19 mouse cellular contexts compared by ENCODE assay signal in the genomic region with DNA sequence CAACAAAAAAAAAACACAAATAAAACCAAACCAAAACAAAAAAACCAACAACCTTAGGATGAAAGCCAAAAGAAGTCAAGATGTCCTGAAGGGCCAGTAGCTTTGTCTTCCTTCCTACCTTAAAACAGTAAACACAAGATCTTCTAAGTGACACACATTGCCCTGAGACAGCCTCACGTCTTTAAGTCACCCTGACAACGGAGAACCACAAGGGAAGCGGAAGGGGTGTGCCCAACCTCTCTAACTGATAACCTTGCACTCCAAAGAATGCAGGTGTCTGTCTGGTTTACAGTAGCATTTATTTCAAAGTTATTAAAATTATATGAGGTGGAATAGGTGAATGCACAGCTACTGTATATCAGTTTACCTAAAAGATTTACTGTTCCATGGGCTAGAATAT.
DNase-seq lines count a peak whose midpoint lies in the region; ATAC-seq lines count a peak whose summit lies in the region.
"Had no signal": no experiment of that assay in that cellular context is flagged by ENCODE, and none has a peak within 500 bp of the region (broad histone marks: within the 10 kb centered on the region; RNA-seq: fewer than 3 reads in every experiment).

No protein-coding gene starts in this region.

- ATAC-seq in midbrain, embryonic 16.5 days = no peak
- ATAC-seq: forebrain, embryonic 16.5 days; liver, postnatal 0 days; midbrain, embryonic 13.5 days had no signal

- H3K9ac ChIP-seq in midbrain, embryonic 16.5 days (ENCODE audit: low read depth, low read length) = no peak overlapping the region
- H3K9ac ChIP-seq: embryonic facial prominence, embryonic 12.5 days; liver, postnatal 0 days; midbrain, embryonic 13.5 days had no signal

- WGBS in midbrain, embryonic 16.5 days = 87% methylated on average over 3 of the region's 3 CpGs

- H3K9me3 ChIP-seq in midbrain, embryonic 16.5 days (replicated peaks; ENCODE audit: control insufficient read depth, low read length, poor library complexity, severe bottlenecking) = no peaks in the 10 kb centered on the region
- H3K9me3 ChIP-seq: embryonic facial prominence, embryonic 12.5 days; midbrain, embryonic 13.5 days had no signal

- no peaks in the 10 kb centered on the region for H3K4me1 ChIP-seq in midbrain, embryonic 16.5 days (ENCODE audit: control insufficient read depth, insufficient read depth, low read length)
- H3K4me1 ChIP-seq: embryonic facial prominence, embryonic 12.5 days; midbrain, embryonic 13.5 days had no signal

- no peaks in the 10 kb centered on the region for H3K36me3 ChIP-seq in midbrain, embryonic 16.5 days (ENCODE audit: control insufficient read depth, insufficient read depth, low read length)
- H3K36me3 ChIP-seq: embryonic facial prominence, embryonic 12.5 days; midbrain, embryonic 13.5 days had no signal

- H3K4me2 ChIP-seq in midbrain, embryonic 16.5 days (ENCODE audit: low read length) = no peak overlapping the region
- H3K4me2 ChIP-seq: embryonic facial prominence, embryonic 12.5 days; midbrain, embryonic 13.5 days had no signal

- no peaks in the 10 kb centered on the region for H3K27me3 ChIP-seq in midbrain, embryonic 16.5 days (ENCODE audit: control insufficient read depth, insufficient read depth, low read depth, low read length)
- H3K27me3 ChIP-seq: embryonic facial prominence, embryonic 12.5 days; midbrain, embryonic 13.5 days had no signal

- peak; percentile 42 to 62 for DNase-seq in CD8-positive naive resting alpha-beta T cell, adult 2 months (ENCODE audit: low read depth in 2 of 2, low spot score in 2 of 2)
- DNase-seq in ZHBTc4 (ENCODE audit: low read depth, low spot score) = peak; percentile 14
- DNase-seq in naive thymus-derived CD4-positive, alpha-beta T cell, adult 2 months (ENCODE audit: low read depth) = peak; percentile 84
- DNase-seq in thymus, postnatal 25 days = peak; percentile 74
- no peak for DNase-seq in adrenal gland, adult 2 months
- no peak for DNase-seq in left cerebral cortex, adult 9 months (ENCODE audit: low spot score in 2 of 2)
- DNase-seq: heart, postnatal 4 days; kidney, postnatal 4 days; layer of hippocampus, postnatal 36 days; liver; liver, postnatal 0 days; lung, postnatal 36 days; right cerebral cortex, adult 18-20 months had no signal

- H3K27ac ChIP-seq in midbrain, embryonic 16.5 days (ENCODE audit: low read length) = no peak overlapping the region
- H3K27ac ChIP-seq: embryonic facial prominence, embryonic 12.5 days; midbrain, embryonic 13.5 days; stomach, postnatal 0 days had no signal

- no peak overlapping the region for H3K4me3 ChIP-seq in midbrain, embryonic 16.5 days (ENCODE audit: low read depth, low read length)
- H3K4me3 ChIP-seq: embryonic facial prominence, embryonic 12.5 days; midbrain, embryonic 13.5 days; myocyte had no signal

Comparison
In these comparisons a context has a peak if more than half of its experiments do, and no peak if none do; other contexts are left out.
1. DNase-seq: peak in CD8-positive naive resting alpha-beta T cell, adult 2 months (2 of 2), ZHBTc4 (single experiment), naive thymus-derived CD4-positive, alpha-beta T cell, adult 2 months (single experiment) and thymus, postnatal 25 days (single experiment); none in adrenal gland, adult 2 months (single experiment) and left cerebral cortex, adult 9 months (0 of 2).